Mouse (Mus musculus): ENCODE results near the gene Prmt3. TPM values are rescaled to one million over a fixed set of nuclear protein-coding genes. Genes with fewer than 3 reads are reported as not detected.

Prmt3 gene
- total and polyA plus RNA-seq, 2 experiments from 2014 or later, result 40.4 to 51.2 TPM

GRCm38 (mm10) chr7:49752730-49753506 lies 25.2 kb upstream of the Prmt3 start:
- WGBS, result 38% methylated on average over 25 of the region's 25 CpGs
- no peak overlapping the region for H3K4me2 ChIP-seq (ENCODE audit: low read depth, low read length)
- H3K9ac ChIP-seq (replicated peaks; ENCODE audit: low read length), result no peak overlapping the region
- no peaks in the 10 kb centered on the region for H3K4me1 ChIP-seq (ENCODE audit: insufficient read depth, low read length)
- no peaks in the 10 kb centered on the region for H3K36me3 ChIP-seq (ENCODE audit: insufficient read depth, low read length)
- no peak overlapping the region for H3K27ac ChIP-seq
- peaks cover 42% of the 10 kb centered on the region for H3K27me3 ChIP-seq (ENCODE audit: insufficient read depth, low read length)
- no peaks in the 10 kb centered on the region for H3K9me3 ChIP-seq (ENCODE audit: low read length)
- ATAC-seq, result 0 out of 2 replicates have a peak, but pooled peaks have one; percentile 19
- TF ChIP-seq CTCF (IDR thresholded peaks at IDR 0.05; ENCODE audit: low read depth), result peak; percentile 70
- H3K4me3 ChIP-seq (ENCODE audit: low read length), result no peak overlapping the region
- peak; percentile 79 for DNase-seq (ENCODE audit: low spot score)

DNA sequence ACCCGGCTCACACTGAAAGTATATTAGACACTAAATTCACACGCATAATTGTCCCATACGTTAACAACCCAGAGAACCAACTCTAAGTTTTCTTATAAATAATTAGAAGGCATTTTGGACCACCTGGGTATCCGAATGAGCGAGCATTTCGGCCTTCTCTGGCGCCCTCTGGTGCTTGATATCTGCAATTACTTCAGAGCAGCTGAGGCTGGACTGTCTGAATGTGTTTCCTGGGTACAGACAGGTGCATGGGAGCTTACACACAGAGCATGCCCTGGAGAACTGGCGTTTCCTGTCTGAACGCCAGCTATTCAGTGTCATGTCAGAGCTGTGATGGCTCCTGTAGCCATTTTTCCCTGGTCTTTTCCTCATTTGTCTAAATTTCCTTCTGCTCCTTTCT lies 23.4 kb upstream of the Prmt3 start:
- H3K27me3 ChIP-seq (ENCODE audit: insufficient read depth, low read length), result peaks cover 42% of the 10 kb centered on the region
- no peaks in the 10 kb centered on the region for H3K9me3 ChIP-seq (ENCODE audit: low read length)
- 0 out of 2 replicates have a peak, but pooled peaks cover 6% of the 10 kb centered on the region for H3K4me1 ChIP-seq (ENCODE audit: insufficient read depth, low read length)
- no peak overlapping the region for H3K4me3 ChIP-seq (ENCODE audit: low read length)
- H3K36me3 ChIP-seq (ENCODE audit: insufficient read depth, low read length), result no peaks in the 10 kb centered on the region
- H3K4me2 ChIP-seq (ENCODE audit: low read depth, low read length), result no peak overlapping the region
- 6% methylated on average over 9 of the region's 9 CpGs for WGBS
- no peak overlapping the region for H3K27ac ChIP-seq
- ATAC-seq (no peak), DNase-seq (ENCODE audit: low spot score) (peak; percentile 72)
- no peak overlapping the region for H3K9ac ChIP-seq (replicated peaks; ENCODE audit: low read length)
- peak; percentile 84 for TF ChIP-seq CTCF (IDR thresholded peaks at IDR 0.05; ENCODE audit: low read depth)

GRCm38 (mm10) chr7:49758934-49759571 lies 19.1 kb upstream of the Prmt3 start, which contains the start of gene Htatip2:
Gene Htatip2, plus strand, starts transcription at chr7:49759115.
- H3K36me3 ChIP-seq (ENCODE audit: insufficient read depth, low read length), result no peaks in the 10 kb centered on the region
- WGBS, result 1% methylated on average over 39 of the region's 42 CpGs
- peak within 1 kb of the TSS; percentile 44 for H3K4me3 ChIP-seq (ENCODE audit: low read length)
- H3K4me1 ChIP-seq (ENCODE audit: insufficient read depth, low read length), result 0 out of 2 replicates have a peak, but pooled peaks cover 6% of the 10 kb centered on the region
- ATAC-seq (peak; percentile 67), DNase-seq (ENCODE audit: low spot score) (peak; percentile 32)
- H3K9me3 ChIP-seq (ENCODE audit: low read length), result no peaks in the 10 kb centered on the region
- H3K27me3 ChIP-seq (ENCODE audit: insufficient read depth, low read length), result peaks cover 13% of the 10 kb centered on the region; the same call in 1 of the 2 replicates
- no peak within 1 kb of the TSS for H3K27ac ChIP-seq
- peak within 1 kb of the TSS; percentile 43; the same call in 1 of the 2 replicates for H3K9ac ChIP-seq (replicated peaks; ENCODE audit: low read length)
- peak within 1 kb of the TSS; percentile 72 for H3K4me2 ChIP-seq (ENCODE audit: low read depth, low read length)
- TF ChIP-seq CTCF (IDR thresholded peaks at IDR 0.05; ENCODE audit: low read depth), result no peak

GRCm38 (mm10) chr7:49762605-49763004 lies 15.5 kb upstream of the Prmt3 start:
- WGBS, result 61% methylated on average over 13 of the region's 13 CpGs
- no peaks in the 10 kb centered on the region for H3K9me3 ChIP-seq (ENCODE audit: low read length)
- no peak for ATAC-seq

GRCm38 (mm10) chr7:49764011-49764716 lies 14.0 kb upstream of the Prmt3 start:
- Histone ChIP-seq H3K4me3 (ENCODE audit: low read length) (no peak overlapping the region), H3K36me3 (ENCODE audit: insufficient read depth, low read length) (no peaks in the 10 kb centered on the region), H3K27ac (no peak overlapping the region), H3K9ac (replicated peaks; ENCODE audit: low read length) (no peak overlapping the region), H3K4me1 (ENCODE audit: insufficient read depth, low read length) (0 out of 2 replicates have a peak, but pooled peaks cover under 1% of the 10 kb centered on the region), H3K9me3 (ENCODE audit: low read length) (no peaks in the 10 kb centered on the region), H3K27me3 (ENCODE audit: insufficient read depth, low read length) (no peaks in the 10 kb centered on the region; the same call in 1 of the 2 replicates), H3K4me2 (ENCODE audit: low read depth, low read length) (no peak overlapping the region)
- no peak for TF ChIP-seq CTCF (IDR thresholded peaks at IDR 0.05; ENCODE audit: low read depth)
- no peak for ATAC-seq
- DNase-seq (ENCODE audit: low spot score), result peak; percentile 21
- 76% methylated on average over 10 of the region's 10 CpGs for WGBS

More at GRCm38 (mm10) chr7:49762605-49763004, 15.5 kb upstream of the Prmt3 start:
- no peak overlapping the region for H3K9ac ChIP-seq (replicated peaks; ENCODE audit: low read length)
- H3K36me3 ChIP-seq (ENCODE audit: insufficient read depth, low read length), result no peaks in the 10 kb centered on the region
- H3K27me3 ChIP-seq (ENCODE audit: insufficient read depth, low read length), result no peaks in the 10 kb centered on the region; the same call in 1 of the 2 replicates
- no peak for DNase-seq (ENCODE audit: low spot score)
- TF ChIP-seq CTCF (IDR thresholded peaks at IDR 0.05; ENCODE audit: low read depth), result no peak
- no peak overlapping the region for H3K4me3 ChIP-seq (ENCODE audit: low read length)
- no peak overlapping the region for H3K4me2 ChIP-seq (ENCODE audit: low read depth, low read length)
- H3K4me1 ChIP-seq (ENCODE audit: insufficient read depth, low read length), result 0 out of 2 replicates have a peak, but pooled peaks cover 6% of the 10 kb centered on the region
- no peak overlapping the region for H3K27ac ChIP-seq

- H3K9me3 ChIP-seq (ENCODE audit: low read length), result no peaks in the 10 kb centered on the region
- H3K27ac ChIP-seq, result no peak overlapping the region
- no peak overlapping the region for H3K4me2 ChIP-seq (ENCODE audit: low read depth, low read length)
- no peak for TF ChIP-seq CTCF (IDR thresholded peaks at IDR 0.05; ENCODE audit: low read depth)
- no peaks in the 10 kb centered on the region for H3K27me3 ChIP-seq (ENCODE audit: insufficient read depth, low read length)
- WGBS, result 92% methylated on average over 7 of the region's 7 CpGs
- no peaks in the 10 kb centered on the region for H3K4me1 ChIP-seq (ENCODE audit: insufficient read depth, low read length)
- DNase-seq (ENCODE audit: low spot score) (no peak), ATAC-seq (no peak)
- H3K36me3 ChIP-seq (ENCODE audit: insufficient read depth, low read length), result no peaks in the 10 kb centered on the region
- no peak overlapping the region for H3K4me3 ChIP-seq (ENCODE audit: low read length)
- no peak overlapping the region for H3K9ac ChIP-seq (replicated peaks; ENCODE audit: low read length)
Measured at GRCm38 (mm10) chr7:49766166-49766565, 12.0 kb upstream of the Prmt3 start.
